Mouse (Mus musculus) cortical plate, adult 2 months (tissue): ENCODE results near the gene Cog5. TPM values are rescaled to one million over a fixed set of nuclear protein-coding genes. Genes with fewer than 3 reads are reported as not detected.

ENCODE experiments used
- H3K27ac ChIP-seq: fragments of 200-500 bp; 2 replicates; pipeline ENCODE4 v1.5.1; 2012; ENCODE audit warnings: low read length, control low read depth, inconsistent platforms; ENCODE audit not compliant: insufficient read depth
- H3K4me1 ChIP-seq: fragments of 200-500 bp; 2 replicates; pipeline ENCODE4 v1.6.1; 2011; ENCODE audit warnings: low read length; ENCODE audit not compliant: control insufficient read depth, insufficient read depth
- H3K4me3 ChIP-seq: fragments of 200-500 bp; 2 replicates; pipeline ENCODE4 v1.5.1; 2011; ENCODE audit warnings: mild to moderate bottlenecking, low read length, control low read depth; ENCODE audit not compliant: insufficient read depth
- CTCF ChIP-seq: fragments of 200-500 bp; IDR thresholded peaks from 2 replicates; pipeline ENCODE4 v1.5.1; 2011; ENCODE audit warnings: mild to moderate bottlenecking, control low read depth, low read length; ENCODE audit not compliant: insufficient read depth; ENCODE audit errors: extremely low read depth
- POLR2A ChIP-seq: fragments of 200-500 bp; IDR thresholded peaks from 2 replicates; pipeline ENCODE4 v1.6.1; 2011; ENCODE audit warnings: mild to moderate bottlenecking, low read length, control low read depth; ENCODE audit not compliant: insufficient read depth; ENCODE audit errors: extremely low read depth
- polyA plus RNA-seq: library from polyadenylated mRNA; depleted of rRNA; stranded (reverse); fragments of >200 nt; gene quantifications from 2 replicates; pipeline ENCODE4 v1.2.3, GENCODE M21; 2012

The Cog5 gene
- polyA plus RNA-seq, 1 experiment = 30.1 TPM

DNA sequence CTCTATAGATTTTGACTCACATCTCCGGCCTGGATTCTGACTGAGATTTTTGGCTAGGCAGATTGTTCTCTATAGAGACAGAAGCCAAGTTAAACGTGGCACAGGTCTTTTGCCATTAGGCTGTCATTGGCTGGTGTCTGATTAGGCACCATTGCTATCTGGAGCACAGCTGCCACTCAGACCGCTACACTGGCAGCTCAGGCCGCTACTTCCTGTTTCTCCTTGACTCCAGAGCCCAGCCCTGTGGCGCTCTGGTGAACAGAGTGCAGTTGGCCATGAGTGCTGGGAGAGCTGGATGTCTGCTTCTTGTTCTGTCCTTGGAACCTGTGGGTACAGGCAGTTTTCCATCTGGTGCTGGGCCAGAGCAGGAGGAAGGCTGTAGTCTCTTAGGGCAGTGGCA, 262.6 kb downstream of the Cog5 start:
- Histone ChIP-seq H3K27ac (peak overlapping the region; percentile 8; the same call in 1 of the 2 replicates), H3K4me3 (no peak overlapping the region), H3K4me1 (no peaks in the 10 kb centered on the region)
- TF ChIP-seq CTCF = no peak

DNA sequence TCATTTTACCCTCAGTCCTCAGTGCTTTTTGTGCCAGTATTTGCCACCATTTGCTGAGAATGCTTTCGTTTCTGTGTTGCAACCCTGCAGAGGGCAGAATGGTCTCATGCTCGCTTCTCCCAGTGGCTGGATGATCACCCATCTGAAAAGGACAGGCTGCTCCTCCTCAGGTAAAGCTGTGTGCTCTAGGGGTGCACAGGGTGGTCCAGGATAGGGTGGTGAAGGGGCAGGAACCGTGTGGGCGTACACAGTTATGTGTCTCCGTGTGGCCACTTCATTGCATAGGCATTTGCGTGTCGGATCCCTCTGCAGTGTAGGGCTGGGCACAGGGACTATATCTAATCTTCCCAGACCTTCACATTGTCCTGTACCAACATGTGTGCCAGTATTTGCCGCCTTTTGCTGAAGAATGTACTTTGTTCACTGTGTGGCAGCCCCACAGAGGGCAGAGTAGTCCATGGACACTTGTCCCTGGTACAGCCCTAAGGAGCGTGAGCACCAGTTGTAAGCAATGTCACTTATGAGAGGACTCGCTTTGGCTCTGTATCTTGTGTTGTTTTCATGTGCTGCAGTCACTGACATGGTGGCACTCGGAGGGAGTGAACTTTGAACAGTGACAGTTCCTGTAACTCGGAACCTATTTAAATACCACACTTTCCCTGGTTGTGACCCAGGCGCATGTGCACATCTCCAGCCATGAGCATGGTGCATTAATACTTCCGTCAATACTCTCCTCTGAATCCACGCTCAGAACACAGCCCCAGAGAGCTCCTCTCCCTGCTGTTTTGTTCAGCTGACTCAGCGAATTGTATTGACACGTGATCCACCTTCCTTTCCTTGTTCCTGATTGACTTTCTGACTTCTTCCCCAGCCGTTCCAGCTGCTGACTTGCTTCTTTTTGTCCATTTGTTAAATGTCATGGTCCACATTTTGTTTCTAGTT, 266.1 kb downstream of the Cog5 start:
- Histone ChIP-seq H3K4me3 (no peak overlapping the region), H3K4me1 (no peaks in the 10 kb centered on the region), H3K27ac (no peak overlapping the region)
- TF ChIP-seq CTCF (no peak), POLR2A (no peak)

DNA sequence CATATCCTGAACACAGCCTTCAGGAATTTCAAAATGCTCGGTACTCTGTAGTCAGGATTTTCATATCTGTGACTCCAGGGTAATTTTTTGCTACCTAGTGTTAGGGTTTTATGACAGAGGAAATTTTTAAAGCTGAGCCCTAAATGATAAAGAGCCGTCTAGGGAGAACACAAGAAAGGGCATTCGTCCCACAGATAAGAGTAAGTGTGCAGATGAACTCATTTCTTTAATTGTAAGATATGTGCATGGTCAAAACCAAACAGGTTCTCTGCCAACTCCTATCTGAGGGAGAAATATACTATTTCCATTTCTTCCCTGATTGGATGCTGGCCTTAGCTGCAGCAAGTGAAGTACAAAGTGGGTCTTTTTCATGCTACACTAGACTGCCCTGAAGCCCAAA, 269.5 kb downstream of the Cog5 start:
- no peak overlapping the region for H3K27ac ChIP-seq
- H3K4me1 ChIP-seq = no peaks in the 10 kb centered on the region
- TF ChIP-seq POLR2A (no peak), CTCF (no peak)
- H3K4me3 ChIP-seq = no peak overlapping the region

DNA sequence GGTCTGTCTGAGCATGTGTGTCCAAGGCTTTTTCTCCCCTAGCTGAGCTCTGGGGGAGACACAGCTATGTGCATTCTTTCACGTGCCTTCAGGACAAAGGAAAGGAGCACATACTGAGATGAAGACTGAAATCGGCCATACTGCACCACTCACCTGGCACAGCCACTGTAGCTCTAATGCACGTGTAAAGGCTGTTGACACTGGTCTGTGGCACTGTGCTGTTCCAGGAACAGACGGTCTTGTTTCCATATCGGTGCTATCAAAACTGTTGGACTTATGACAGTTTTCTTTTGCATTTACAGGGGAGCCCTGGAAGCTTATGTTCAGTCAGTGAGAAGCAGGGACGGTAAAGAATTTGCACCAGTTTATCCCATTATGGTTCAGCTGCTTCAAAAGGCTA, 270.7 kb downstream of the Cog5 start:
- Histone ChIP-seq H3K4me1 (no peaks in the 10 kb centered on the region), H3K27ac (no peak overlapping the region), H3K4me3 (no peak overlapping the region)
- no peak for TF ChIP-seq POLR2A
- no peak for TF ChIP-seq CTCF

DNA sequence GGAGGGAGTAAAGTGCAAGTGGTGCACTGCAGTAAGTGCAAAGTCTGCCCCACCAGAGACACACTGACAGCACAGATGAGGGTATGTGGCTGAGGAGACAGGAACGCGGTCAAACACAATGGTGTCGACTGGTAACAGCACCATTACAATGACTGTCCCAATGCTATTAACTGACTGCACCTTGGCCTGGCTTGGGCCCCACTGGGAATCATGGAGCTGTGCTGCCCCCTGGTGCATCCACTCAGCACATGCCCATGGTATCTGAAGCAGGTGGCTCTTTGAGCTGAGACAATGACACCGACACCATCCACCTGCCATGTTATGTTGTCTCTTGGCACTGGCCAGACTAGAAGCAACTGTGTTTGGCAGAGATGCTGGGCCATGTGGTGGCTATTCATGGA, 272.0 kb downstream of the Cog5 start:
- Histone ChIP-seq H3K27ac (no peak overlapping the region), H3K4me1 (no peaks in the 10 kb centered on the region), H3K4me3 (no peak overlapping the region)
- TF ChIP-seq CTCF (peak; percentile 85), POLR2A (0 out of 2 replicates have a peak, but pooled peaks have one; percentile 32)

DNA sequence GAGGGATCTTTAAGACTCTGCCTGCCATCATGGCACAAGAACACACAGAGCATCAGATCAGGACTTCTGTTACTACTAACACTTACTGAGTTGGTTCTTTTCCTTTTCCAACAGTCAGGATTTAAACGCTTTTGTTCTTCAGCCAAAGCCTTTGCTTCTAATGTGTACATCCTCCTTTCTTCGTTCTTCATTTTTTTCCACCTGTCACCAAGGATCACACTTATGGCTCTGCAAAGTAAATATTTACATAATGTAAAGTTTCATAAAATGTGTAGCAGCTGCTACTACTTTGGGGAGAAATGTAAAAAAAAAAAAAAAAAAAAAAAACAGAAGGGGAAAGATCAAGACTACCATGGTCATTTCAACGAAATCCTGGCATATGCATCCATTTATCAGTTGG, 273.8 kb downstream of the Cog5 start:
- TF ChIP-seq POLR2A = no peak
- no peak for TF ChIP-seq CTCF
- no peak overlapping the region for H3K27ac ChIP-seq
- no peak overlapping the region for H3K4me3 ChIP-seq
- H3K4me1 ChIP-seq = no peaks in the 10 kb centered on the region

DNA sequence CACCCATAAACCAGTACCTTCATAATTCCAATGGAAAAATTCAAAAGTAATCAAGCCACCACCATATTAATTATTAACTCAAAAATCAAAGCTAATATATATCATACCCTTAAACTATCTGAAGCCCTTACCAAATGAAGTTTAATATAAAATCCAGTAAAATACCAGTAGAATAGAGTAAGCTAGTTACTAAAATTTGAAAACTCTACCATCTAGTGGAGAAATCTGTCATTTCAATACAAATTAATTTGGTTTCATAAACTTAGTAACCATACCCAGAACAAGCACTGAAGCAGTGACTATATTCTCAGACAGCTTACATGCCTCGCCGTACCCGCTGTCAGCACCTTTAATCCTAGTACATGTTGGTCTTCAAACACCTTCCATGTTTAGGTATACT, 277.1 kb downstream of the Cog5 start:
- Histone ChIP-seq H3K4me1 (no peaks in the 10 kb centered on the region), H3K4me3 (no peak overlapping the region), H3K27ac (no peak overlapping the region)
- TF ChIP-seq POLR2A (no peak), CTCF (no peak)

DNA sequence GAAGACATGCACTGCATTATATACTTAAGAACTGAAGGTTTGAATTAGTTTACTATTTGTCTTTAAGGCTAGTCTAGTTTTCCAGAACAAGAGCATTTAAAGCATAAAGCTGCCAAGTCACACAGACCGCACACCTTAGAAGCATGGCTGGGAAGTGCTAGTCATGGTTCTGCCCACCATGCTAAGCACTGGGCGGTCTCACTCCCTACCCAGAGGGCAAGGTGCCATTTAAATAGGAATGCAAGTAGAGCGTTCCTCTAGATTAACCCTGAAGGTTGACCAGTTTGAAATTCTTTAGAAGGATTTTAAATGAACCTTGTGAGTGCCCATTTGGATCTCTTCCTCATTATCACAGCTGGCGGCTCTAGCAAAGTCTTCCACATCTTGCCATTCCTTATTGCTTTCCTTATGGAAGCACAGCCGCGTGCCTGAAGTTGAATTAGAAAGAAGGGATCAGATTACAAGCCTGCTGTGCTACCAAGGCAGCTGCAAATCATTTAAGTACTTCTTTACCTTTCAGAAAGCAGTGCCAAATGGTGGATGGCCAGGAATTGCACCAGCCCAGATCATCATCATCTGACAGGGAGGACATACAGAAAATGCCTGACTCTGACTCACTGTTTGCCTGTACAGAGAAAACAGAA, 282.1 kb downstream of the Cog5 start:
- Histone ChIP-seq H3K4me3 (no peak overlapping the region), H3K4me1 (no peaks in the 10 kb centered on the region), H3K27ac (no peak overlapping the region)
- TF ChIP-seq CTCF (no peak), POLR2A (no peak)

DNA sequence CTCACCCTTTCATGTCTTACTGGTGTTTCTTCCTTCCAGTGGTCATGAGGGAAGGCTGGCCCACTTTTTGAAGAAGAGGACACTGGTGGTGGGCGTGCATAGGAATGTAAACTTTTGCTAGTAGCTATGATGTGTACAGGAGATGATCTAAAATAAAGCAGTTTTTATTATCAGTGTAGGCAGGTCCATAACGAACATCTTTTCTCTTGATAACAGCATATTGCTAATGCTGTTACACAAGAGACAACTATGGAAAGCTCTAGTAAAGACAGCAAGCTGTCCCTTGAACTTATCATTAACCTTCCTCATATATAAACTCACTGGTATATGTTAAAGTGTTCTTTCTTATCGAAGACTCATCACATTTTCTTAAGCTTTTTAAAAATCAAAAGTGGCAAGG, 282.9 kb downstream of the Cog5 start:
- no peaks in the 10 kb centered on the region for H3K4me1 ChIP-seq

More for the DNA sequence above, 282.9 kb downstream of the Cog5 start:
- TF ChIP-seq POLR2A (no peak), CTCF (no peak)
- Histone ChIP-seq H3K4me3 (no peak overlapping the region), H3K27ac (no peak overlapping the region)
